Mouse (Mus musculus): ENCODE data around the gene Apoa2.
A peak's percentile ranks its signal among the peaks of the same experiment; 100 is the strongest.

The Apoa2 gene

DNA sequence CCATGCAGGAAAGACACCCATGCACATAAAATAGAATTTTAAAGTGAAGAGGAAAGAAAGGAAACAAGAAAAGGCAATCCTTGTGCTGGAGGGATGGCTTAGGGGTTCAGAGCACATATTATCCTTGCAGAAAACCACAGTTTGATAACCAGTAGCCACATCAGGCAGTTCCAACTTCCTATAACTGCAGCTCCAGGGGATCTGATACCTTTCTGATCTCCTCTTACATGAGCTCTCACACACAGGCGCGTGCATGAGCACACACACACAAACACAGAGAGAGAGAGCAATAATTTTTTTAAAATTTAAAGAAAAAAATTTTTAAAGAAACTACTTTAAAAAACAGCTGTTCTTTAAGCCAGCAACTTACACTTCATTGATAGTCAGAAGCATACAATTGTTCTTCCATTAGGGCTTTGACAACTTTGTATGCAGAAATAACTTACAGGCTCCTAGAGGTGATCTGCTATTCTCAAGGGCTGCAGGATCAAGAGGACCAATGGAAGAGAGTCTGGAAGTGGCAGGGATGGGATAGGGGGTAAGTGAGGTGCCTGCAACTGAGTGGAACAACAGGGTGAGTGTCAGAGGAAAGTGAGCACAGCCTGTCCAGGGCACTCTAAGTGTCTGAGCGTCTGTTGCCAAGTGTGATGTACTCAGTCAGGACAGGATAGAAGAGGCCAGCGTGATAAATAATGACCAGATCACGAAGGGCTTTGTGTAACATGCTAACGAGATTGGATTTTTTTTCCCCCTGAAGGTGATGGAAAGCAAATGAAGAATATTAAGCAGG lies 19.0 kb upstream of the Apoa2 start:
- no peak for DNase-seq (ENCODE audit: low read depth, low spot score)

DNA sequence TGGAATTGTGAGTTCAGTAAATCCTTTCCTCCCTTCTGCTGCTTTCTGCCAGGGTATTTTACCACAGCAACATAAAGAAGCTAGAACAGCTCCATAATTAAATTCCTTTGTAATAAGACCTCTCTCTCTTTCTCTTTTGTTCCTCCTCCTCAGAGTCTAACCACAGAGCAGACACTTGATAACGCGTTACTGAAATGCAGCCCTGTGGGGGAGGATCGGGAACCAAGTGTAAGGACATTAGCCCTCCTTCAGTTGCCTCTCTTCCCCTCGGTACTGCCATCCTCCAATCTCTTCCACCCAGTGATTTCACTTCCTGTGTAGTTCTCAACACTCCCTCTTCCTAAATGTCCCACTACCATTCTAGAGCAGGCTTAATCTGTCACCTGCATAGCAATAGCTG lies 15.4 kb upstream of the Apoa2 start:
- no peak for DNase-seq (ENCODE audit: low read depth, low spot score)

DNA sequence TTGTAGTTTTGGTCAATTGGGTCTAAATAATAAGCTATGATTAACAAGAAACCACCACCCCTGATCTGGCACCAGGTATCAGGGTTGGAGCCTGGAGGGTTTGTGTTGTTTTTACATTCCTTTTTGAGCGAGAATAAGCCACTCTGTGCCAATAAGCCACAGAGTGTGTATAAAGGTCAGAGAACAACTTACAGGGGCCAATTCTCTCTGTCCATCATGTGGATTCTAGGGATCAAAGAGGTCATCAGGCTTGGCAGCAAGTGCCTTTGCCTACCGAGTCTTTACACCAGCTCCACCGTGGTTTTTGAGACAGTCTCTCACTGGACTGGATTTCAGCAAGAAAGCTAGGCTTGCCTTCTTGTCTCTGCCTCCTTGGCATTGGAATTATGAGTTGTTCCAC lies 12.0 kb upstream of the Apoa2 start:
- no peak for DNase-seq (ENCODE audit: low read depth, low spot score)

GRCm38 (mm10) chr1:171213801-171214496 lies 10.9 kb upstream of the Apoa2 start, which contains the start of gene Nr1i3:
Gene Nr1i3 (plus strand): TSS chr1:171213970.
- DNase-seq (ENCODE audit: low read depth, low spot score), result no peak

- DNase-seq (ENCODE audit: low read depth, low spot score), result no peak
These were observed 8.5 kb upstream of the Apoa2 start for GRCm38 (mm10) chr1:171216241-171216955.

DNA sequence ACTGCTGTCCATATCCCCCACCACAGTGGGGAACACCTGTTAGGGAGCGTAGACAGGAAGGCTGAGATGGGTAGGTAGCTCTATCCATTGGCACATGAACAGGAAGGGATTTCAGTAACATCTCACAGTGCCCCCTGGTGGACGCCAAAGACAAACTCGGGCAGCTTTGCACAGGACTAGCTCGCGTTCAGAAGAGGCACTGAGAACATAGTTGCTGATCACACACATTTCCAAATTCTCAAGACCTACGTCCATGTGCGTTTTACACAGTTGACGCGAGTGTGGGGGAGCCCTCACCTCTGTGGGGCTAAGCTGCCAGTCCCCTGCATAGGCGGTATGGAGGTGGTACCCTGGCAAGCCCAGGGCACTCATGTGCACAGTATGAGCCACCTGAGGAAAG lies 4.0 kb upstream of the Apoa2 start:
- DNase-seq (ENCODE audit: low read depth, low spot score), result peak; percentile 87

DNA sequence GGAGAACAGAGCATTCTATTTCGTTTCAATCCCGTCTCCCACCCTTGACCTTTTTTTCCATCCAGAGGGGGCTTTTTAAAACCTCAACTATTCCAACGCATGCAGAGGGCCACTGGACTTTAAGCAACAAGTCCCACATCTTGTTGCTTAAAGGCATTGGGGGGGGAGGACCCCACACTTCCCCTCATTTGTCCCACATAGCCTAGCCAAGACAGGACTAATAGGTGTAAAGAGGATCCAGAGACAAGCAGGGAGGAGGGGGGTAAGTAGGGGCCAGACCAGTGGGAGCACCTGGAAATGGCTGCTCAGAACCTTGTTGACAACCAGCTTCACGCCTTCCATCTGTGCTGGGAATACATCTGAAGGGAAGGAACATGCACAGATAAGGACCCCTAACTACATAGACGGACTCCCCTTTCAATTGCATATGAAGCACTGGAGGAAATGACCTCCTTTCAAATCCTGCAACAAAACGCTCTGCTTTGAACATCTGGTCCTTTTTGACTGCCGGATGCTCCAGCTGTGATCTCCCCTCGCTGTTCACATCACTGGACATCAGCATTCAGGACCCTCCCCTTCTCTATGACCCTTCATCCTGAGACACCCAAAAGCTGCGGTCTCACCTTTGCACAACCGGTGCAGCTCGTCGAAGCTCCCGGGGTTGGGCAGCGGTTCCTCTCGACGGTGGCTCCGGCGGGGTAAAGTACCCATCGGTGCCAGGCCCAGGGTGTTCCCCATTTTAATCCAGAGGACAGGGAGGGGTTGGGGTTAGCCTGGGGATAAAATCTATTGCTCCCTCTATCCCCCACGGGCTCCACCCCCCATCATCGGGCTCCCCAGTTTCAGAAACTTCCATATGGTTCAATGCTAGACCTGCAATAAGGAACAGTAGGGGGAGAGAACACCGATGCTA lies 3.3 kb upstream of the Apoa2 start:
- DNase-seq (ENCODE audit: low read depth, low spot score), result no peak

DNA sequence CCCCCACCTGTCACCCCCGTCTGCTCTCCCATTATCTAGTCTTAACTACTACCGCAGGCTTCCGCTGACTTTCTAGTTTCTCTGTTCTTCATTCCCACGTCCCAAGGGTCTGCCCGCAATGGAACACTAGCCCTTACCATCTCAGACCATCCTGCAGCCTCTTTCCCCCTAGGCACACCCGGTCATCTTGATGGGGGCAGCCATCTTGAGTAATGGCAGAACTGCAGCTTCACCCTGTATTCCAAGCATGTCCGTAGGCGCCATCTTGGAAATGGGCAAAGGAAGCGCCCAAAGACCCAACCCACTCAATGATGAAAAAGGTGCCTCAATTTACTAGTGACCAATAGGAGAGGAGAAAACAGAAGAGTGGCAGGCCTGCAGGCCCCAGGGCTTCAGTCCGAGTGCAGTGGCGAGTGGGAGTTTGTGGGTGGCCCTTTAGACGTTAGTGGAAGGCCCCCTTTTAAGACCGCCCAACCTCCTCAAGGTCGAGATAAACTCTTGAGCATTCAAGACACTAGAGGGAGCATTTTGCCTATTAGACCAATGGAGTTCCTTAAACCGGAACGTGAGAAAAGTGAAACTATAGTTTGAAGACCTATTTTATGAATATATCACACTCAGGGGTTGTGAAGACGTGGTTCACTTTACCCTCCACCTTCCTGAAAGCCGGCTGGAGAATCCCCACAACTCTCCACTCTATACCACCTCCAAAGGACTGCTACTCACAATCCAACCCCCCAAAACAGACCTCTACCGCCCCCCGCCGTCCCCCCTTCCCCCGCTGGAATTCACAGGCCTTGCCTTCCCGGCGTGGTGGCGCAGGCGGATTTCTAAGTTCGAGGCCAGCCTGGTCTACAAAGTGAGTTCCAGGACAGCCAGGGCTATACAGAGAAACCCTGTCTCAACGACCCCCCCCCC lies 2.4 kb upstream of the Apoa2 start, which contains the start of gene Tomm40l:
TSS of gene Tomm40l (minus strand) at position 277 of the 918 bp plus-strand sequence.
- peak; percentile 96 for DNase-seq (ENCODE audit: low read depth, low spot score)

DNA sequence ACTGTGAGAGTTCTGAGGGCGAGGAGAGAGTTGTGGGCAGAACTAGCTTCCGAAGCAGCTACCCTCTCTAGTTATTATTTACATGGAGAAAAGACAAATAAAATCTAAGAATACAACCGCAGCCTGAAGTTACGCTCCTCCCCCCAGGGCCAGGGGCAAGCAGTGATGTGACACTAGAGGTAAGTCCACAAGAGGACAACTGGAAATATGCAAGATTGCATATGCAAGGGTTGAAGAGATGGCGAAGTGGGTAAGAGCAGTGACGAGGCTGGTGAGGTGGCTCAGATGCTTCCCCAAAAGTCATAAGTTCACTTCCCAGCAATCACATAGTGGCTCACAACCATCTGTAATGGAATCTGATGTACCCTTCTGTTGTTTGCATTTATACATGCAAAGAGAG lies 1.7 kb upstream of the Apoa2 start:
- DNase-seq (ENCODE audit: low read depth, low spot score), result no peak

DNA sequence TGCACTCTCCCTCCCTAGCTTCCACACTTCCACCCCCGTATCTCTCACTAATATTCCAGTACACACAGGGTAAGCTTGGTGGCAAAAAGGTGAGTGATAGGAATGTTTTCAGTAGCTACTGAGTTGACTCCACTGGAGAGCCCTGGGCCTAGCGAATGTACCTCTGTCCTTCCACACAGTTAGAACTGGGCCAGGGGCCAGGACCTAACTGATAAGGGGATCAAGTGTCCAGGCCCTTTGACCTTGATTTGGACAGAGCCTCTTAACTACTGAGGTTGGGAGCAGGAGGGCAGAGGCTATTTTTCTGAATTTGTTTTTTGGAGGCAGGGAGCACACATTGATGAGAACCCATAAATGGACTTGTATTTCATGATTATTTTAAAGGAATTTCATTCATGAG lies 1.1 kb upstream of the Apoa2 start:
- no peak for DNase-seq (ENCODE audit: low read depth, low spot score)

DNA sequence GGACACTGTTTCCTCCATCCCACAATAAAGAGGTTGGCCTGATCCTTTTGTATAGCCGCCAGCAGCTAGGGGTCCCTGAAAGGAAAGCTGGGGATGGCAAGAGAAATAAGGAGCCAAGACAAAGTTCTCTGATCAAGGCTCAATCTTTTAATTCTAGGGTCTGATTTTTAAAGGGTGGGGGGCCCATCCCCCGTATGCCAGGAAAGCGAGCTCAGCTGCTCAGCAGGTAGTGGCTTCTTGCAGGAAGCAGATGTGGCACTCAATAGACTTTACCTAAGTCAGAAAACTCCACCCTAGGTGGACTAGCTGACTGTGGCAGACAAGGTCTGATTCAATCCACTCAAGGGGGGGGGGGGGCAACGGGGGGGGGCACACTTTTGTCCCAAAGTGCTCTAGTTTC lies 1.9 kb downstream of the Apoa2 start:
- no peak for DNase-seq (ENCODE audit: low read depth, low spot score)

DNA sequence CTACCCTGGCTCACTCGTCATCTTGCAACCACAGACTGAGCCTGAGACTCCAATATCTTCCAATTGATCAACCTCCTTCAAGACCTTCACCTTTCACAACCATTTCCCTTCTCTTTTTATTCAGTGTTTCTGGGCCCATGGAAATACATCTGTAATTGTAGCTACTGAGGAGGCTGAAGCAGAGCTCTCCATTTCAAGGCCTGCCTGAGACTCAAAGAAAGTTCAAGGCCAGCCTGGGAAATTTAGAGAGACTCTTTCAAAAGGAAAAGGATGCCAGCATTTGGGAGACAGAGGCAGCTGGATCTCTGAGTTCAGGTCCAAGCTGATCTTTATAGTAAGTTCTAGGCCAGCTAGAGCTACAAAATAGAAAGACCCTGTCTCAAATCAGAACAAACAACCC lies 3.0 kb downstream of the Apoa2 start:
- DNase-seq (ENCODE audit: low read depth, low spot score), result no peak

DNA sequence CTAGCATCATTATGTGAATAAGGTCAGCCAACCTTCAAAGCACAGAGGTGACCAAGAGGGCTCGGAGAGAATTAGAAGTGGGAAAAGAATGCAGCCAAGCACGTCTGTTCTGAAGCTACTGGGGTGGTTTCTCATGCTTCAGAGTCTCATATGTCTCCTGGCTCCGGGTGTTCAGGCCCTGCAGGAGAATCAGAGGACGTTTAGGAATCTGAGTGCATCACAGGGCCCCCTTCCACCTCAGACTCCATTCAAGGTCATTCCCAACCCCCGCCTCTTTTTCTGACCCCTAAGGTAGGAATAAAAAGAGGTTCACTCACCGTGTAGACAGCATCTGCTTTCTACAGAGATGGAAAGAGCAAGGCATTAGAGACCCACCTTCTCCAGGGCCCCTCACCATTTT lies 4.9 kb downstream of the Apoa2 start:
- no peak for DNase-seq (ENCODE audit: low read depth, low spot score)

DNA sequence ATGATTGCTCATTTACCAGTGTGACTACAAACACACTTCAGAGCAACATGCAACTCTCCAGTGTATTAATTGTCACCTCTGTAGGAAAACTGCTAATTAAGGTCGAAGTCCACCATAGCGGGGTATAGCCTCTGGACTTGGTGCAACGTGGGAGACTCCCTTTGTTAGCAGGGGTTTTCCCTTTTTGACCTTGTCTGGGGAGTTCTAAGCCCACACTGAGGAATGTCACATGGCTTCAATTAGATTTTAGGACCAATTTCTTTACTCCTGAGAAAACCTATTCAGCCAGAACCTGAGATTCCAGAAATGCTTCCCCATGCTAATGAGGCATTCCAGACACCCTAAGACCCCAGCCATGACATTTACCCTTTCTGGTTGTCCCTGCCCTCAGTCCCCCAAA lies 5.4 kb downstream of the Apoa2 start:
- DNase-seq (ENCODE audit: low read depth, low spot score), result peak; percentile 17

- DNase-seq (ENCODE audit: low read depth, low spot score), result no peak
These were observed 7.0 kb downstream of the Apoa2 start for GRCm38 (mm10) chr1:171231844-171232243.

- no peak for DNase-seq (ENCODE audit: low read depth, low spot score)
These were observed 7.5 kb downstream of the Apoa2 start for GRCm38 (mm10) chr1:171232348-171232747.

GRCm38 (mm10) chr1:171232800-171233730 lies 8.2 kb downstream of the Apoa2 start:
- DNase-seq (ENCODE audit: low read depth, low spot score), result no peak

DNA sequence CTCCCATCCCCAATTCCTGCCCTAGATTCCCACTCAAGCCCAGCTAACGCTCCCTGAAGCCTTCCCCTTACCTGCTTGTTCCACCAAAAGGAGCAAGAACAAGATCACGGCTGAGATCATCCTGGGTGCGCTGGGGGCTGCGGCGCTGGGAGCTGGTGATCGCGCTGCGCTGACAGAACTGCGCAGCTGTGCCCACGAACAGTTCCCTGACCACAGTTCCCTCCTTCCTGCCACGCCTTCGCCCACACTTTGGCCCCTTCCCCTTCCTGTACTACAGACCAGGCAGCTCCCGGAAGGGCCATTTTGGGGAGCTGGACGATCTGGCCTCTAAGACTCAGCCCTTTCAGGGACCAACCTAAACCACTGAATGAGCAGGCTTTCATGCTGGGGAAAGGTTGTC lies 9.3 kb downstream of the Apoa2 start, which contains the start of gene Fcer1g:
TSS of gene Fcer1g (minus strand) at position 240 of the 400 bp plus-strand sequence.
- no peak for DNase-seq (ENCODE audit: low read depth, low spot score)

- DNase-seq (ENCODE audit: low read depth, low spot score), result no peak
These were observed 9.7 kb downstream of the Apoa2 start for GRCm38 (mm10) chr1:171234538-171234937.
